Mouse (Mus musculus) hindbrain, embryonic 16.5 days (tissue): ENCODE results near the gene Akr1b8. TPM values are rescaled to one million over a fixed set of nuclear protein-coding genes. Genes with fewer than 3 reads are reported as not detected.
A peak's percentile ranks its signal among the peaks of the same experiment; 100 is the strongest.
"Not testable (repeated sequence)": the region's sequence is repeated elsewhere in the genome, so short reads cannot be mapped to it uniquely, and the experiment has no call there.

Experiments used
- ATAC-seq: fragments of 200-750 bp; cut with Nextera tagmentation; 2 replicates; pipeline ENCODE4 v1.8.0; 2017; ENCODE audit warnings: moderate TSS enrichment, moderate library complexity
- H3K27ac ChIP-seq: fragments of 300-500 bp; sonication (generic); 2 replicates; pipeline ENCODE4 v1.5.1; 2014; ENCODE audit warnings: low read depth, mild to moderate bottlenecking, control low read depth, low read length, moderate library complexity
- H3K27me3 ChIP-seq: fragments of 300-500 bp; sonication (generic); replicated peaks from 2 replicates; pipeline ENCODE4 v1.6.1; 2014; ENCODE audit warnings: low read length; ENCODE audit not compliant: control insufficient read depth, insufficient read depth
- H3K36me3 ChIP-seq: fragments of 300-500 bp; sonication (generic); 2 replicates; pipeline ENCODE4 v1.6.1; 2014; ENCODE audit warnings: mild to moderate bottlenecking, low read length, moderate library complexity, mixed read lengths; ENCODE audit not compliant: control insufficient read depth, insufficient read depth
- H3K4me1 ChIP-seq: fragments of 300-500 bp; sonication (generic); 2 replicates; pipeline ENCODE4 v1.6.1; 2014; ENCODE audit warnings: low read depth, low read length; ENCODE audit not compliant: control insufficient read depth, insufficient read depth
- H3K4me2 ChIP-seq: fragments of 300-500 bp; sonication (generic); 2 replicates; pipeline ENCODE4 v1.6.1; 2014; ENCODE audit warnings: mild to moderate bottlenecking, low read length, control low read depth, moderate library complexity
- H3K4me3 ChIP-seq: fragments of 300-500 bp; sonication (generic); 2 replicates; pipeline ENCODE4 v1.5.1; 2014; ENCODE audit warnings: mild to moderate bottlenecking, low read length, control low read depth, moderate library complexity
- H3K9ac ChIP-seq: fragments of 300-500 bp; sonication (generic); 2 replicates; pipeline ENCODE4 v1.6.1; 2014; ENCODE audit warnings: low read depth, mild to moderate bottlenecking, control low read depth, low read length, moderate library complexity
- H3K9me3 ChIP-seq: fragments of 300-500 bp; sonication (generic); 2 replicates; pipeline ENCODE4 v1.6.1; 2014; ENCODE audit warnings: mild to moderate bottlenecking, low read length, moderate library complexity; ENCODE audit not compliant: control insufficient read depth
- WGBS: fragments of 180-500 bp; shearing (Covaris S2); extraction: QIAGEN DNeasy Blood & Tissue Kit; methylation state at CpG from one replicate; pipeline ENCODE4 v1.1.7; 2014; 5-methylcytosine and 5-hydroxymethylcytosine counted together
- polyA plus RNA-seq: library from polyadenylated mRNA; unstranded; fragments of >200 nt; fragmentation: Nextera tagmentation; extraction: Ambion mirVana; gene quantifications from 2 replicates; pipeline ENCODE4 v1.2.1, GENCODE M21; 2015

Akr1b8 gene
- polyA plus RNA-seq, 1 experiment from 2014 or later: 4.4 TPM

GRCm38 (mm10) chr6:34344135-34344850 is 9.6 kb upstream of the Akr1b8 start:
- 32% methylated on average over 10 of the region's 10 CpGs for WGBS
- ATAC-seq: no peak

DNA sequence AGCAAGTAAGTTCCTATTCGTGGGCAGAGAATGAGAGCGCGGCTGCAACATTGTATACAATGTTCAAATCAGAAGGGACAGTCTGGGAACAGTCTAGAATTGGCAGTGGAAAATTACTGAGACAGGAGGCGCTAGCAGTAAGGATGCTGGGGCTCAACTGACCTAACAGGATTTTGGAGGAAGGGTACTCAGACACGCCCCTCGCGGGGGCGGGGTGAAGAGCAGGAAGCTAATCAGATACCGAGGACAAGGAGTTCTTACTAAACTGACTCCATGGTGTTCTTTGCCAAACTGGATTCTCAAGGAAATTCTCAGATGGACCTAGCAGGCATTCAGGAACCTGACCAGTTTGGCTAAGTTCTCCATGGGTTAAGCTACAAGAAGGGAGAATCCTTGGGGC is 9.0 kb upstream of the Akr1b8 start:
- Histone ChIP-seq H3K9ac (no peak overlapping the region), H3K4me2 (peak overlapping the region; percentile 17), H3K36me3 (no peaks in the 10 kb centered on the region), H3K4me1 (no peaks in the 10 kb centered on the region; the same call in 1 of the 2 replicates), H3K4me3 (no peak overlapping the region), H3K9me3 (no peaks in the 10 kb centered on the region), H3K27ac (no peak overlapping the region), H3K27me3 (no peaks in the 10 kb centered on the region)
- WGBS: 22% methylated on average over 9 of the region's 9 CpGs
- ATAC-seq: no peak

More at GRCm38 (mm10) chr6:34344135-34344850, 9.6 kb upstream of the Akr1b8 start:
- Histone ChIP-seq H3K4me3 (no peak overlapping the region), H3K4me1 (no peaks in the 10 kb centered on the region; the same call in 1 of the 2 replicates), H3K4me2 (no peak overlapping the region), H3K27me3 (no peaks in the 10 kb centered on the region), H3K27ac (no peak overlapping the region), H3K9ac (no peak overlapping the region), H3K36me3 (no peaks in the 10 kb centered on the region), H3K9me3 (no peaks in the 10 kb centered on the region)

GRCm38 (mm10) chr6:34346096-34346898 is 7.6 kb upstream of the Akr1b8 start:
- no peaks in the 10 kb centered on the region for H3K27me3 ChIP-seq
- ATAC-seq: peak; percentile 76
- H3K4me1 ChIP-seq: no peaks in the 10 kb centered on the region; the same call in 1 of the 2 replicates
- H3K9ac ChIP-seq: no peak overlapping the region; the same call in 1 of the 2 replicates
- 0 out of 2 replicates have a peak overlapping the region, but pooled peaks have one; percentile 27 for H3K4me2 ChIP-seq
- no peak overlapping the region for H3K4me3 ChIP-seq
- no peak overlapping the region for H3K27ac ChIP-seq
- no peaks in the 10 kb centered on the region for H3K36me3 ChIP-seq
- H3K9me3 ChIP-seq: no peaks in the 10 kb centered on the region
- WGBS: 47% methylated on average over 14 of the region's 14 CpGs

- Histone ChIP-seq H3K27me3 (no peaks in the 10 kb centered on the region), H3K4me2 (no peak overlapping the region), H3K36me3 (no peaks in the 10 kb centered on the region), H3K4me1 (peaks cover 2% of the 10 kb centered on the region; the same call in 1 of the 2 replicates), H3K9me3 (no peaks in the 10 kb centered on the region), H3K4me3 (no peak overlapping the region), H3K9ac (no peak overlapping the region), H3K27ac (no peak overlapping the region)
- WGBS: 82% methylated on average over 12 of the region's 12 CpGs
- ATAC-seq: no peak
Measured at GRCm38 (mm10) chr6:34350037-34350699, 3.8 kb upstream of the Akr1b8 start.

DNA sequence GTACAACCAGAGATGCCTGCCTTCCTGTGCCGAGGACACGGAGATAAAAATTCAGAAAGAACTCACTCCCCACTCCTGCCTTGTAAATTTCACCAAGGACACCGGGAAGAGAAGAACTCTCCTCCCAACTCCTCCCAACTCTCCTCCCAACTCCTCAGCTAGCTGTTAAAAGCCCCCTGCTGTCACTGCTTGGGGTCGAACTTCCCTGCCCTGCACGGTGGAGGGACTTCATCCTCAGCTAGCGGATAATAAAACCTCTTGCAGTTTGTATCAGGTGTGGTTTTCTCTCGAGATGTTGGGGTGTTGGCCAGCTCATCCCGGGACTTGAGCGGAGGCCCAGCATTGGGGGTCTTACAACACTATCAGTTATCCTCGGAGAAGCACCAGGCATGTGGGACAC is 2.4 kb upstream of the Akr1b8 start:
- WGBS: 45% methylated on average over 9 of the region's 10 CpGs
- H3K4me1 ChIP-seq, H3K4me2 ChIP-seq, H3K36me3 ChIP-seq, H3K4me3 ChIP-seq, H3K27ac ChIP-seq, H3K9me3 ChIP-seq, ATAC-seq, H3K9ac ChIP-seq, H3K27me3 ChIP-seq: not testable (repeated sequence)

DNA sequence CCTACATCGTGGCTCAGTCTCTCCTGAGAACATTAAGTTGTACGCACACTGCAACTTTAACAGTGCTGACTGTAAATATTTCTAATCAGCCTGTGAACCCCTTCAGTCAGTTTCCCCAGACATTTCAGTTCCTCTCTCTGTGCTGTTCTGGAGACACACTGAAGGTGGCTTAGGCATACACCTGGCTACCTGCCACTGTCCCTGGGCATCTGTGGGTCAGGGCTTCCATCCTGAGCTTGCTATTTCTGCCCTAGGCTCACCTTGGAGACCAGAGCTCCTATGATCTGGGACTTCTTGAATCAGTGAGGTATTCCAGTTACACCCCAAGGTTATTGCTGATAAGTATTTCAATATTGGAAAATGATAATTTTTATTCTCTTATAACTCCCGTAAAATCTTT is 1.5 kb upstream of the Akr1b8 start:
- Histone ChIP-seq H3K4me3 (no peak overlapping the region), H3K27ac (no peak overlapping the region), H3K9ac (no peak overlapping the region), H3K4me2 (no peak overlapping the region), H3K9me3 (no peaks in the 10 kb centered on the region), H3K36me3 (no peaks in the 10 kb centered on the region), H3K4me1 (0 out of 2 replicates have a peak, but pooled peaks cover 2% of the 10 kb centered on the region), H3K27me3 (no peaks in the 10 kb centered on the region)
- ATAC-seq: no peak
- 91% methylated on average over 3 of the region's 3 CpGs for WGBS

GRCm38 (mm10) chr6:34354354-34355348 is 732 bp downstream of the Akr1b8 start:
- 78% methylated on average over 8 of the region's 8 CpGs for WGBS
- no peak for ATAC-seq
- peak overlapping the region; percentile 51 for H3K4me2 ChIP-seq

GRCm38 (mm10) chr6:34355349-34355747 is 1.4 kb downstream of the Akr1b8 start:
- no peak overlapping the region for H3K4me3 ChIP-seq
- WGBS: 83% methylated on average over 6 of the region's 6 CpGs
- no peaks in the 10 kb centered on the region for H3K9me3 ChIP-seq
- H3K4me1 ChIP-seq: 0 out of 2 replicates have a peak, but pooled peaks cover 2% of the 10 kb centered on the region
- no peaks in the 10 kb centered on the region for H3K36me3 ChIP-seq
- no peak for ATAC-seq
- no peak overlapping the region for H3K27ac ChIP-seq
- H3K9ac ChIP-seq: no peak overlapping the region
- no peak overlapping the region for H3K4me2 ChIP-seq
- H3K27me3 ChIP-seq: no peaks in the 10 kb centered on the region; the same call in 1 of the 2 replicates

More at GRCm38 (mm10) chr6:34354354-34355348, 732 bp downstream of the Akr1b8 start:
- Histone ChIP-seq H3K4me3 (no peak overlapping the region), H3K9ac (no peak overlapping the region), H3K9me3 (no peaks in the 10 kb centered on the region), H3K36me3 (no peaks in the 10 kb centered on the region), H3K4me1 (0 out of 2 replicates have a peak, but pooled peaks cover 2% of the 10 kb centered on the region), H3K27ac (no peak overlapping the region), H3K27me3 (no peaks in the 10 kb centered on the region)
